ENCODE assay signal across 8 mouse cellular contexts in genomic region chr5:115483947-115484920, GRCm38 (mm10). TPM values are rescaled to one million over a fixed set of nuclear protein-coding genes. Genes with fewer than 3 reads are reported as not detected.
DNase-seq lines count a peak whose midpoint lies in the region; ATAC-seq and TF ChIP-seq lines count a peak whose summit lies in the region.

Sirt4 (minus strand) TSS chr5:115484725.

- 9% methylated on average over 30 of the region's 30 CpGs for WGBS in embryonic facial prominence, embryonic 10.5 days
- 4% methylated on average over 30 of the region's 30 CpGs for WGBS in intestine, postnatal 0 days
- WGBS in midbrain, embryonic 12.5 days, result 8% methylated on average over 30 of the region's 30 CpGs

- H3K27me3 ChIP-seq in embryonic facial prominence, embryonic 10.5 days (replicated peaks; ENCODE audit: low read depth, poor library complexity, severe bottlenecking), result peaks cover 46% of the 10 kb centered on the region
- H3K27me3 ChIP-seq in intestine, postnatal 0 days (replicated peaks; ENCODE audit: control insufficient read depth, insufficient read depth, low read length), result no peaks in the 10 kb centered on the region
- peaks cover 41% of the 10 kb centered on the region for H3K27me3 ChIP-seq in midbrain, embryonic 12.5 days

- peak within 1 kb of the TSS; percentile 58 for H3K4me3 ChIP-seq in embryonic facial prominence, embryonic 10.5 days
- peak within 1 kb of the TSS; percentile 43 for H3K4me3 ChIP-seq in intestine, postnatal 0 days (ENCODE audit: low read depth, low read length)
- H3K4me3 ChIP-seq in midbrain, embryonic 12.5 days, result peak within 1 kb of the TSS; percentile 46

- no peak for TF ChIP-seq CTCF in intestine, postnatal 0 days (IDR thresholded peaks at IDR 0.05; ENCODE audit: low read depth)

- no peaks in the 10 kb centered on the region for H3K9me3 ChIP-seq in embryonic facial prominence, embryonic 10.5 days
- H3K9me3 ChIP-seq in intestine, postnatal 0 days (ENCODE audit: control insufficient read depth), result no peaks in the 10 kb centered on the region
- no peaks in the 10 kb centered on the region for H3K9me3 ChIP-seq in midbrain, embryonic 12.5 days

- peak; percentile 78 for ATAC-seq in intestine, postnatal 0 days
- peak; percentile 86 for ATAC-seq in midbrain, embryonic 12.5 days (ENCODE audit: low FRiP score, low read depth)

- DNase-seq in urinary bladder, adult 18-20 months (ENCODE audit: low spot score in 2 of 2), result peak; percentile 58 to 74
- no peak for DNase-seq in urinary bladder, postnatal 10 days (ENCODE audit: low spot score)
- DNase-seq in embryonic facial prominence, embryonic 10.5 days (ENCODE audit: low spot score), result peak; percentile 84
- DNase-seq in gonadal fat pad, adult 2 months (ENCODE audit: low read depth), result peak; percentile 97
- DNase-seq in left cerebral cortex, postnatal 4 days, result peak; percentile 74
- peak; percentile 60 to 83 for DNase-seq in spleen, postnatal 10 days (ENCODE audit: low spot score in 2 of 2)

- peaks cover 10% of the 10 kb centered on the region for H3K36me3 ChIP-seq in embryonic facial prominence, embryonic 10.5 days (replicated peaks)
- peaks cover 11% of the 10 kb centered on the region; the same call in 1 of the 2 replicates for H3K36me3 ChIP-seq in intestine, postnatal 0 days (ENCODE audit: control insufficient read depth, insufficient read depth)
- H3K36me3 ChIP-seq in midbrain, embryonic 12.5 days, result no peaks in the 10 kb centered on the region

- peak within 1 kb of the TSS; percentile 70 for H3K27ac ChIP-seq in embryonic facial prominence, embryonic 10.5 days (replicated peaks)
- peak within 1 kb of the TSS; percentile 65 for H3K27ac ChIP-seq in intestine, postnatal 0 days (ENCODE audit: low read depth, low read length)
- peak within 1 kb of the TSS; percentile 78 for H3K27ac ChIP-seq in midbrain, embryonic 12.5 days (replicated peaks)

- H3K4me1 ChIP-seq in embryonic facial prominence, embryonic 10.5 days, result peaks cover 33% of the 10 kb centered on the region
- H3K4me1 ChIP-seq in intestine, postnatal 0 days (replicated peaks; ENCODE audit: control insufficient read depth, insufficient read depth, low read length), result no peaks in the 10 kb centered on the region
- H3K4me1 ChIP-seq in midbrain, embryonic 12.5 days, result peaks cover 22% of the 10 kb centered on the region

- peak within 1 kb of the TSS; percentile 57 for H3K4me2 ChIP-seq in intestine, postnatal 0 days (replicated peaks; ENCODE audit: low read depth)
- peak within 1 kb of the TSS; percentile 66 for H3K4me2 ChIP-seq in midbrain, embryonic 12.5 days (replicated peaks)

- intact Hi-C loops in left cerebral cortex, postnatal 4 days (cut with DNase I), result no loop called here

- peak within 1 kb of the TSS; percentile 56 for H3K9ac ChIP-seq in intestine, postnatal 0 days (ENCODE audit: low read depth, low read length)
- peak within 1 kb of the TSS; percentile 62 for H3K9ac ChIP-seq in midbrain, embryonic 12.5 days (replicated peaks)

RNA-seq across cellular contexts. Expression of gene Sirt4, which starts in this region (rescaled TPM):
- 14.5 and 16.0 TPM in 2 replicates for polyA plus RNA-seq in embryonic facial prominence, embryonic 10.5 days (2016; fragmentation: Nextera tagmentation; extraction: Ambion mirVana)
- 44.3 and 51.1 TPM in 2 replicates for polyA plus RNA-seq in gonadal fat pad, adult 2 months (2012; rRNA removed)
- 5.0 and 6.4 TPM in 2 replicates for polyA plus RNA-seq in intestine, postnatal 0 days (2015; fragmentation: Nextera tagmentation; extraction: Ambion mirVana)
- 10 to 100 TPM; 28.4 to 31.5 TPM for total RNA-seq in left cerebral cortex, postnatal 4 days (2021)
- polyA plus RNA-seq in midbrain, embryonic 12.5 days (2016; fragmentation: Nextera tagmentation; extraction: Ambion mirVana), result 24.2 and 26.2 TPM in 2 replicates
